Mouse (Mus musculus): ENCODE measurements around the gene Neurog3.

GRCm38 (mm10) chr10:62110504-62111206, 22.2 kb upstream of the Neurog3 start:
- TF ChIP-seq MAX (IDR thresholded peaks at IDR 0.05) (no peak), CTCF (IDR thresholded peaks at IDR 0.05; ENCODE audit: control insufficient read depth, insufficient read depth, insufficient read length) (peak; percentile 45)
